Mouse (Mus musculus) limb, embryonic 11.5 days (tissue): ENCODE measurements around the gene Slc43a2. TPM values are rescaled to one million over a fixed set of nuclear protein-coding genes. Genes with fewer than 3 reads are reported as not detected.

ENCODE experiments used
- ATAC-seq: fragments of 200-750 bp; cut with Nextera tagmentation; 2 replicates; pipeline ENCODE4 v1.8.0; 2017; ENCODE audit warnings: low read depth; ENCODE audit not compliant: insufficient number of reproducible peaks, low FRiP score, low TSS enrichment
- DNase-seq: peaks from one replicate; pipeline ENCODE4 v3.0.0-alpha.2; 2015; ENCODE audit warnings: low spot score
- H3K27ac ChIP-seq: fragments of 300-500 bp; sonication (generic); replicated peaks from 2 replicates; pipeline ENCODE4 v1.5.1; 2014; ENCODE audit warnings: low read depth, mild to moderate bottlenecking, low read length
- H3K27me3 ChIP-seq: fragments of 300-500 bp; sonication (generic); 2 replicates; pipeline ENCODE4 v1.6.1; 2014; ENCODE audit warnings: mild to moderate bottlenecking, low read length, mixed read lengths; ENCODE audit not compliant: control insufficient read depth, insufficient read depth
- H3K36me3 ChIP-seq: fragments of 300-500 bp; sonication (generic); 2 replicates; pipeline ENCODE4 v1.6.1; 2014; ENCODE audit warnings: mild to moderate bottlenecking, low read length, moderate library complexity, mixed read lengths; ENCODE audit not compliant: control insufficient read depth, insufficient read depth
- H3K4me1 ChIP-seq: fragments of 300-500 bp; sonication (generic); 2 replicates; pipeline ENCODE4 v1.6.1; 2014; ENCODE audit warnings: low read length, mixed read lengths; ENCODE audit not compliant: control insufficient read depth, insufficient read depth
- H3K4me2 ChIP-seq: fragments of 300-500 bp; sonication (generic); 2 replicates; pipeline ENCODE4 v1.6.1; 2014; ENCODE audit warnings: low read depth, mild to moderate bottlenecking, moderate library complexity; ENCODE audit not compliant: severe bottlenecking
- H3K4me3 ChIP-seq: fragments of 300-500 bp; sonication (generic); 2 replicates; pipeline ENCODE4 v1.5.1; 2014; ENCODE audit warnings: low read depth, low read length
- H3K9ac ChIP-seq: fragments of 300-500 bp; sonication (generic); 2 replicates; pipeline ENCODE4 v1.6.1; 2014; ENCODE audit warnings: mild to moderate bottlenecking, low read length
- H3K9me3 ChIP-seq: fragments of 300-500 bp; sonication (generic); 2 replicates; pipeline ENCODE4 v1.6.1; 2016; ENCODE audit warnings: low read length; ENCODE audit not compliant: control insufficient read depth
- WGBS: fragments of 180-500 bp; shearing (Covaris S2); extraction: QIAGEN DNeasy Blood & Tissue Kit; methylation state at CpG from one replicate; pipeline ENCODE4 v1.1.7; 2014; 5-methylcytosine and 5-hydroxymethylcytosine counted together
- polyA plus RNA-seq: library from polyadenylated mRNA; unstranded; fragments of >200 nt; fragmentation: Nextera tagmentation; extraction: Ambion mirVana; gene quantifications from 2 replicates; pipeline ENCODE4 v1.2.1, GENCODE M21; 2014

The Slc43a2 gene
- polyA plus RNA-seq, 1 experiment from 2014 or later: 4.2 TPM

GRCm38 (mm10) chr11:75509741-75510626 is 21.5 kb upstream of the Slc43a2 start, which contains the start of gene Rilp:
Gene Rilp, plus strand, starts transcription at chr11:75510094.
- Histone ChIP-seq H3K4me3 (peak within 1 kb of the TSS; percentile 39), H3K4me2 (peak within 1 kb of the TSS; percentile 87), H3K4me1 (peaks cover 14% of the 10 kb centered on the region), H3K9me3 (no peaks in the 10 kb centered on the region), H3K9ac (peak within 1 kb of the TSS; percentile 39), H3K27ac (0 out of 2 replicates have a peak within 1 kb of the TSS, but pooled peaks have one; percentile 8), H3K36me3 (peaks cover 23% of the 10 kb centered on the region), H3K27me3 (no peaks in the 10 kb centered on the region)
- WGBS: 2% methylated on average over 43 of the region's 43 CpGs
- DNase-seq: peak; percentile 80
- peak; percentile 73 for ATAC-seq

GRCm38 (mm10) chr11:75510627-75510993 is 20.9 kb upstream of the Slc43a2 start:
- ATAC-seq: peak; percentile 85

GRCm38 (mm10) chr11:75511213-75511612 is 20.3 kb upstream of the Slc43a2 start:
- Histone ChIP-seq H3K27me3 (no peaks in the 10 kb centered on the region), H3K4me2 (no peak overlapping the region), H3K9ac (no peak overlapping the region), H3K4me3 (no peak overlapping the region), H3K9me3 (no peaks in the 10 kb centered on the region), H3K36me3 (peaks cover 18% of the 10 kb centered on the region), H3K27ac (no peak overlapping the region), H3K4me1 (peaks cover 14% of the 10 kb centered on the region)
- WGBS: 87% methylated on average over 6 of the region's 6 CpGs
- ATAC-seq: no peak
- DNase-seq: no peak

More at GRCm38 (mm10) chr11:75510627-75510993, 20.9 kb upstream of the Slc43a2 start:
- Histone ChIP-seq H3K4me1 (peaks cover 14% of the 10 kb centered on the region), H3K4me3 (peak overlapping the region; percentile 39), H3K9me3 (no peaks in the 10 kb centered on the region), H3K27me3 (no peaks in the 10 kb centered on the region), H3K36me3 (peaks cover 21% of the 10 kb centered on the region), H3K9ac (peak overlapping the region; percentile 39), H3K27ac (no peak overlapping the region), H3K4me2 (peak overlapping the region; percentile 87)
- under 1% methylated on average over 24 of the region's 24 CpGs for WGBS
- DNase-seq: peak; percentile 96

GRCm38 (mm10) chr11:75512301-75513018 is 19.0 kb upstream of the Slc43a2 start:
- Histone ChIP-seq H3K4me3 (no peak overlapping the region), H3K27me3 (no peaks in the 10 kb centered on the region), H3K36me3 (peaks cover 14% of the 10 kb centered on the region), H3K4me2 (no peak overlapping the region), H3K9me3 (no peaks in the 10 kb centered on the region), H3K9ac (no peak overlapping the region), H3K27ac (no peak overlapping the region), H3K4me1 (peaks cover 14% of the 10 kb centered on the region)
- ATAC-seq (no peak), DNase-seq (no peak)
- WGBS: 85% methylated on average over 9 of the region's 9 CpGs

GRCm38 (mm10) chr11:75513336-75513735 is 18.2 kb upstream of the Slc43a2 start, which contains the start of gene Scarf1:
Gene Scarf1, plus strand, starts transcription at chr11:75513540.
- ATAC-seq (no peak), DNase-seq (no peak)
- peaks cover 10% of the 10 kb centered on the region for H3K36me3 ChIP-seq
- H3K9me3 ChIP-seq: no peaks in the 10 kb centered on the region
- WGBS: 54% methylated on average over 8 of the region's 8 CpGs
- H3K4me2 ChIP-seq: peak within 1 kb of the TSS; percentile 17; the same call in 1 of the 2 replicates
- no peak within 1 kb of the TSS for H3K4me3 ChIP-seq
- H3K4me1 ChIP-seq: peaks cover 14% of the 10 kb centered on the region
- peak within 1 kb of the TSS; percentile 17; the same call in 1 of the 2 replicates for H3K9ac ChIP-seq
- H3K27ac ChIP-seq: no peak within 1 kb of the TSS
- H3K27me3 ChIP-seq: no peaks in the 10 kb centered on the region

GRCm38 (mm10) chr11:75515186-75515585 is 16.3 kb upstream of the Slc43a2 start:
- H3K4me2 ChIP-seq: no peak overlapping the region
- H3K9ac ChIP-seq: no peak overlapping the region
- H3K4me3 ChIP-seq: no peak overlapping the region
- H3K27ac ChIP-seq: no peak overlapping the region
- 90% methylated on average over 25 of the region's 25 CpGs for WGBS
- no peak for DNase-seq
- H3K36me3 ChIP-seq: no peaks in the 10 kb centered on the region
- H3K27me3 ChIP-seq: no peaks in the 10 kb centered on the region
- no peaks in the 10 kb centered on the region for H3K9me3 ChIP-seq
- H3K4me1 ChIP-seq: peaks cover under 1% of the 10 kb centered on the region; the same call in 1 of the 2 replicates
- no peak for ATAC-seq

GRCm38 (mm10) chr11:75519834-75520633 is 11.5 kb upstream of the Slc43a2 start:
- peak overlapping the region; percentile 18; the same call in 1 of the 2 replicates for H3K9ac ChIP-seq
- no peak for ATAC-seq

GRCm38 (mm10) chr11:75521609-75522008 is 9.9 kb upstream of the Slc43a2 start:
- H3K4me1 ChIP-seq: no peaks in the 10 kb centered on the region
- H3K4me2 ChIP-seq: no peak overlapping the region
- H3K36me3 ChIP-seq: no peaks in the 10 kb centered on the region
- WGBS: 90% methylated on average over 4 of the region's 4 CpGs
- DNase-seq (no peak), ATAC-seq (no peak)
- no peaks in the 10 kb centered on the region for H3K27me3 ChIP-seq
- no peaks in the 10 kb centered on the region for H3K9me3 ChIP-seq
- H3K4me3 ChIP-seq: no peak overlapping the region
- H3K9ac ChIP-seq: no peak overlapping the region
- H3K27ac ChIP-seq: no peak overlapping the region

More at GRCm38 (mm10) chr11:75519834-75520633, 11.5 kb upstream of the Slc43a2 start:
- H3K4me1 ChIP-seq: no peaks in the 10 kb centered on the region
- H3K4me3 ChIP-seq: no peak overlapping the region
- H3K4me2 ChIP-seq: no peak overlapping the region
- H3K9me3 ChIP-seq: no peaks in the 10 kb centered on the region
- WGBS: 79% methylated on average over 15 of the region's 15 CpGs
- H3K36me3 ChIP-seq: no peaks in the 10 kb centered on the region
- DNase-seq: no peak
- no peaks in the 10 kb centered on the region for H3K27me3 ChIP-seq
- no peak overlapping the region for H3K27ac ChIP-seq
